Mouse (Mus musculus) small intestine, adult 2 months (tissue): Measurements from ENCODE around the gene Nav2. TPM values are rescaled to one million over a fixed set of nuclear protein-coding genes. Genes with fewer than 3 reads are reported as not detected.

Source experiments
- H3K27ac ChIP-seq: fragments of 200-500 bp; 2 replicates; pipeline ENCODE4 v1.5.1; 2012; ENCODE audit warnings: low read depth, low read length, control low read depth, inconsistent platforms; ENCODE audit not compliant: insufficient read depth
- H3K27me3 ChIP-seq: fragments of 200-500 bp; 2 replicates; pipeline ENCODE4 v1.6.1; 2012; ENCODE audit warnings: mild to moderate bottlenecking, moderate library complexity, low read length, inconsistent platforms; ENCODE audit not compliant: control insufficient read depth, insufficient read depth
- H3K36me3 ChIP-seq: fragments of 200-500 bp; 2 replicates; pipeline ENCODE4 v1.6.1; 2012; ENCODE audit warnings: mild to moderate bottlenecking, low read length, control low read depth, inconsistent platforms; ENCODE audit not compliant: control insufficient read depth, insufficient read depth
- H3K4me1 ChIP-seq: fragments of 200-500 bp; 2 replicates; pipeline ENCODE4 v1.6.1; 2012; ENCODE audit warnings: low read length, inconsistent platforms, mixed read lengths; ENCODE audit not compliant: control insufficient read depth, insufficient read depth, insufficient read length
- H3K4me3 ChIP-seq: fragments of 200-500 bp; 2 replicates; pipeline ENCODE4 v1.5.1; 2012; ENCODE audit warnings: low read depth, mild to moderate bottlenecking, control low read depth, inconsistent platforms, low read length, moderate library complexity
- CTCF ChIP-seq: fragments of 200-500 bp; IDR thresholded peaks from 2 replicates; pipeline ENCODE4 v1.5.1; 2012; ENCODE audit warnings: low read depth, mild to moderate bottlenecking, control low read depth, inconsistent platforms, low read length, moderate library complexity, mixed read lengths; ENCODE audit not compliant: insufficient replicate concordance, insufficient read length; ENCODE audit errors: extremely low read depth
- POLR2A ChIP-seq: fragments of 200-500 bp; IDR thresholded peaks from 2 replicates; pipeline ENCODE4 v1.6.1; 2012; ENCODE audit warnings: low read depth, mild to moderate bottlenecking, control low read depth, inconsistent platforms, low read length, moderate library complexity
- WGBS: fragments of 180-500 bp; shearing (Covaris S2); methylation state at CpG from one replicate; pipeline ENCODE4 v1.1.7; 2018; 5-methylcytosine and 5-hydroxymethylcytosine counted together
- polyA plus RNA-seq: library from polyadenylated mRNA; depleted of rRNA; stranded (reverse); fragments of >200 nt; gene quantifications from 2 replicates; pipeline ENCODE4 v1.2.3, GENCODE M21; 2012; rRNA removed

Gene Nav2
- polyA plus RNA-seq, 1 experiment: 8.5 TPM

GRCm38 (mm10) chr7:49639864-49640708 lies 731.6 kb downstream of the Nav2 start:
- Histone ChIP-seq H3K36me3 (no peaks in the 10 kb centered on the region), H3K4me3 (no peak overlapping the region), H3K27me3 (peaks cover 45% of the 10 kb centered on the region), H3K4me1 (no peaks in the 10 kb centered on the region; the same call in 1 of the 2 replicates), H3K27ac (no peak overlapping the region)
- TF ChIP-seq CTCF: no peak
- no peak for TF ChIP-seq POLR2A
- WGBS: 54% methylated on average over 18 of the region's 18 CpGs

GRCm38 (mm10) chr7:49640709-49641305 lies 732.3 kb downstream of the Nav2 start:
- TF ChIP-seq POLR2A (no peak), CTCF (no peak)
- Histone ChIP-seq H3K36me3 (no peaks in the 10 kb centered on the region), H3K27ac (no peak overlapping the region), H3K4me3 (no peak overlapping the region), H3K27me3 (peaks cover 41% of the 10 kb centered on the region), H3K4me1 (no peaks in the 10 kb centered on the region; the same call in 1 of the 2 replicates)
- WGBS: 39% methylated on average over 3 of the region's 3 CpGs

Other genes starting within 250 kb of the Nav2 start
- 3.6 and 6.8 TPM in 2 replicates for gene Zdhhc13, start 119.7 kb upstream of the Nav2 start, polyA plus RNA-seq
- gene Csrp3, start 60.7 kb upstream of the Nav2 start, polyA plus RNA-seq: not detected in 2 replicates
- 2.4 and 4.8 TPM in 2 replicates for gene E2f8, start 27.1 kb upstream of the Nav2 start, polyA plus RNA-seq